Mouse (Mus musculus): ENCODE results near the gene Zfp398.

The Zfp398 gene

GRCm38 (mm10) chr6:47835482-47835983 is at the start of gene Zfp398:
Gene Zfp398 (plus strand): TSS chr6:47835661.
- DNase-seq (ENCODE audit: low spot score), result peak; percentile 96

GRCm38 (mm10) chr6:47787941-47788736 is 47.3 kb upstream of the Zfp398 start:
- DNase-seq (ENCODE audit: low spot score), result peak; percentile 73

DNA sequence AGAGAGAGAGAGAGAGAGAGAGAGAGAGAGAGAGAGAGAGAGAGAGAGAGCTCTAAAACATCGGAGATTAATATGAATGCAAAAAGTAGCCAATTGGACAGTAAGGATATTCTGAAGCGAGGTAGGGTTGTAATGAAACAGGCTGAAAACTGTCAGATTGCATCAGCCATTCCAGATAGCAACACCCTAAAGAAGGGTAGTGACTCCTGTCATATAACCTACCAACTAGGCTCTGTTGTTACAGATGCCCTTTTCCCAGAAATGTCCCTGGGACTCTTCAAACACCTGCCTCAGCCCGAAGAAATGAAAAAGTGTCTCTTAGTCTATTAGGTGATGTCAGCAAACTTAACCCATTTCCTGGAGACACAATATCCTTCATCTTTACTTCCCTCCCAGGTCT is 46.6 kb upstream of the Zfp398 start:
- no peak for DNase-seq (ENCODE audit: low spot score)

- DNase-seq (ENCODE audit: low spot score), result no peak
Observed at GRCm38 (mm10) chr6:47790745-47791144, 44.7 kb upstream of the Zfp398 start.

DNA sequence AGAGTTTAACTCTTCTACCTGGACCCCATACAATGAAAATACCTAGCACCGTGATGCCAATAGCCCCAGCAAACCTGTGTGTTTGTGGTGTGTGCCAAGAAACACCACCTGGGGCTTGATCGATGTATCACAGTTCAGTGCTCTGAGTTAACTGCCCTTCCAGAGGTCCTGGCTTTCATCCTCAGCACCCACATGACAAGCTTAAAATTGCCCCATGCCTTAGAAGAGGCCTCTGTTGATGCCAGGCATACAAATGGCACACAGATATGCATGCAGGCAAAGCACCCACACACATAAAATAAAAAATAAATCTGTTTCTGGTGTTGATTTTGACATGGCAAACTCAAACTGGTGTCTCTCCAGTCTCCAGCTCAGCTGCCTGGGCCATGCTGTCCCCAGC is 42.9 kb upstream of the Zfp398 start:
- no peak for DNase-seq (ENCODE audit: low spot score)

DNA sequence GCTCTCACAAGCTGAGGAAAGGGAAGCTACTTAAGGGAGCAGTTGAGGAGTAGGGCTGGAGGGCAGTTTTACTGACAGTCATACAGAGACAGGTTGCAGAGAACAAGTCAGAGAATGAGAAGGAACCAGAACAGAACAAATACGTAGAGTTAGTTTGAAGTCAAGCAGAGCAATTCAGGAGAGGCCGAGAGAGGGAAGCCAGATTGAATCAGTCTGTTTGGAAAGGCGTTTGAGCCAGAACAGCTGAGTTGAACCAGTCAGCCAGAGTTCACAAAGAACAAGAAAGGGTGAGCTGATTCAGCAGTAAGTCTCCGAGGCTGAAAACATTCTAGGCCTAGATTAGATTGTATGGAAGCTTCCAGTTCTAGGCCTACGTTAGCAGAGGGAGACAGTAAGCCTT is 42.2 kb upstream of the Zfp398 start:
- no peak for DNase-seq (ENCODE audit: low spot score)

- no peak for DNase-seq (ENCODE audit: low spot score)
Observed at GRCm38 (mm10) chr6:47794106-47794830, 41.2 kb upstream of the Zfp398 start.

DNA sequence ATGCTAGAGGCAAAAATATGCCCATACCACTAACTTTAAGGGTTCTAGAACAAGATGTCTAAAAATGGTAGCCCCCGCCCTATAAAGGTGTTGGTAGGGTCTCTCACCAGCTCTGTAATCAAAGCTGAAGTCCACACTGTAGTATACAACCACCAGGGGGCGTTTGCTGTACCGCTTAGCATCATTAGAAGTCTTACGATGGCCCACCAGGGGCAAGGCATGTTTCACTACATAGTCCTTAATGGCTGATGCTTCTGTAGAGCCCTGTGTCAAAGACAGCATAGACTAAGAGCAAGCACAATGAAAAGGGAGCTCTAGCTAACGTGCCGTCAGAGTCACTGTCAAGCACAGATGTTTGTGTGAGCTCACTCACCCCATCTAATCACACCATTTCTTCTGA is 36.4 kb upstream of the Zfp398 start:
- peak; percentile 77 for DNase-seq (ENCODE audit: low spot score)

DNA sequence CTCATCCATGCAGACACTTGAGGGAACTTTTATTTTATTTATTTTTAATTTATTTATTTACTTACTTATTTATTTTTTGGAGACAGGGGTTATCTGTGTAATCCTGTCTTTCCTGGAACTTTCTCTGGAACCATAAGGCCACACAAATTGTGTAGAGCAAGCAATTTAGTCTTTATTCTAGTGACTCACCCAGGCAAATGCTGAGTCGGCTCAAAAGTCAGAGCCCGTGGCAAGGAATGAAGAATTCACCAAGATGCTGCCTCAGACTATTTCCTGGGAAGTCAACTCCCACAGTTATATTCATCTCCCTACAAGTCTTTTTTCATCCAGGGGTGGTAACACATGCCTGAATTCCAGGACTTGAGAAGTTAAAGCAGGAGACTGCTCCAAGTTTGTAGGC is 29.9 kb upstream of the Zfp398 start:
- DNase-seq (ENCODE audit: low spot score), result no peak

- no peak for DNase-seq (ENCODE audit: low spot score)
Observed at GRCm38 (mm10) chr6:47807419-47807818, 28.0 kb upstream of the Zfp398 start.

DNA sequence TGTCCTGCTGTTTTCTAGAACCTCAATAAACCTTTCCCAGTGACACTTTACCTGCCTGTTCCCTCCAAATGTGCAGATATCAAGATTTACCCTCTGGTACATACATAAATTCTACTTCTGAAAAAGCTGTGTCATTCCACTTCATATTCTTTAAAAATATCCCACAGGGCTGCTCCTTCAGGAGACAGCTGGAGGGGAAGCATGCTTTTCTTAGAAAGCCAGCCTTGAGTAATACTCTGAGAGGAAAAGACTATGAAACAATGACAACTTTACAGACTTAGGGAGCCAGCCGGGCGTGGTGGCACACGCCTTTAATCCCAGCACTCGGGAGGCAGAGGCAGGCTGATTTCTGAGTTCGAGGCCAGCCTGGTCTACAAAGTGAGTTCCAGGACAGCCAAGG is 26.9 kb upstream of the Zfp398 start:
- no peak for DNase-seq (ENCODE audit: low spot score)

DNA sequence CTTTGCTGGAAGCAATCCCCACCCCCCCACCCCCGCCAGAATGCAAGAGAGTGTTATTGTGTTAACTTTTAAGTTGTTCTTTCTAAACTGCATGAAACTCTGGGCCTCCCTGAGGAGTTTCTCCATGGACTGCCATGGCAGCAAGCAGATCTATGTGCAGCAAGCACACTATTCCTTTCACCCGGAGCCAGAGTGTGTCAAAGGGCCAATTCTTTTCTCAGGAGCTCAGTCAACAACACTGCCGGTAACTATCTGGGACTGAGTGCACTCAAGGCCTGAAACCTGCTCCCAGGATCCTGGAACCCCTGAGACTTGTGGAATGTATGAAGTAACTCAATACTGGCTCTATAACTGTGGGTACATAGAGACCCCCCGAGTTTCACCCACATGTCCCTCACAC is 26.4 kb upstream of the Zfp398 start:
- DNase-seq (ENCODE audit: low spot score), result no peak

DNA sequence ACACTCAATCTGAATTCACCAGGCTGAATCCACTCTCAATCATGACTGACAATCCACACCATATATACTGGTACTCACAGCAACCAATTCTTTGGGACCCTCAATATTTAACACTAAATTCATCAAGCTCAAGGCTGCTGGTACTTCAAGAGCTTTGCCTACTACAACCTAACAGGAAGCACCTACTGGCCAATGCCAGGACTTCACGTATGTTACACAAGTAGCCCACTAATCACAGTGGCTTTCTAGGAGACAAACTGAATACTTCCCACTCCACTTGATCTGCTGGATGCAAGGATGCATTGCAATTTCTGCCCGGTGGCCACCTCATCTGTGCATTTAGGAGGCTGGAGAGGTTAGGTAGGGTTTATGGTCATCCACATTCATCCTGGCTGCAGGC is 25.3 kb upstream of the Zfp398 start:
- DNase-seq (ENCODE audit: low spot score), result no peak

DNA sequence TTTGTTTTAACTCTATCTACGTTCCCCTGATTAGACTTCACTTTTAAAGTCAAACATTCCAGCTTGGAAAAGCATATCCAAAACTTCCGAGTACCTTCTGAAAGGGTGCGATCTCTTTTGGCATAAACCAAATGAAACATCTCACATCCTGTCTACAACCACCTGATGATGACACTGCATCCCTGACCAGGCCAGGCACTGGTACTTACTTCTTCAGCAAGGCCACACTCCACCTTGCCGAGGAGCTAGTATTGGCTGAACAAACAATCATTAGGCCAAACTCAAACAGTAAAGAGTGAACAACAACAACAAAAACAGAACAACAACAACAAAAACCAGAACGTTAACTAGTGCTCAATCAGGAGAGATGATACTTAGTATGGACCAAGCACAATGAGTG is 24.1 kb upstream of the Zfp398 start:
- no peak for DNase-seq (ENCODE audit: low spot score)

DNA sequence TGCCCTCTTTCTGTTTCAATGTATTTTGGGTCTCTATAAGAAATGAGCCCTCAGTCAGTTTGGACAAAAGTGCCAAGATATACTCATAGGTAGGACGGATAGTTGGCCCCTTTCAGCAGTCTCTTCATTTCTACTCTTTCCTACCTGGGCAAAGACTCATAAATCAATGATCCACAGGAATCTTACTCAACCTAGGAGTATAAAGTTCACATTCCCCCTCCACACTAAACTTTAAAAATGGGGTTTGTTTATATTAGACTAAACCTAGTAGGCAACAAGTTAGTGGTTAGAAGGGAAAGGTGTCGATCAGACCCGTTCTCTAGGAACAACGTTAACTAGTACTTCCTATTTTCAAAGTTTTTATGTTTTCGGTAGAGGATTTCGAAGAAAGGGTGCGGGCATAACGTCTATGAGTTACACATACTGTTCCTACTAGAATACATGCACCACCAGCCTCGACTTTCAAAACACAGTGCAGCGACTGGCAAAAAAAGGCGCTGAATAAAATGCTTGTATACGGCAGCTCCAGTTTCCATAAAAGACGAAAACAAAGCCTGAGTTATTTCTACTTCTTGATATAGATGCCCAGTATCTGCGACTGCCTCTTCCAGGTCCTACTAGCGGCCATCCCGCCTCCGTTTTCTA is 23.1 kb upstream of the Zfp398 start:
- DNase-seq (ENCODE audit: low spot score), result no peak

GRCm38 (mm10) chr6:47813257-47813878 is 22.1 kb upstream of the Zfp398 start, which contains the start of gene Pdia4:
Gene Pdia4 (minus strand): TSS chr6:47813430.
- peak; percentile 99 for DNase-seq (ENCODE audit: low spot score)

- no peak for DNase-seq (ENCODE audit: low spot score)
Observed at GRCm38 (mm10) chr6:47816151-47816550, 19.3 kb upstream of the Zfp398 start.

DNA sequence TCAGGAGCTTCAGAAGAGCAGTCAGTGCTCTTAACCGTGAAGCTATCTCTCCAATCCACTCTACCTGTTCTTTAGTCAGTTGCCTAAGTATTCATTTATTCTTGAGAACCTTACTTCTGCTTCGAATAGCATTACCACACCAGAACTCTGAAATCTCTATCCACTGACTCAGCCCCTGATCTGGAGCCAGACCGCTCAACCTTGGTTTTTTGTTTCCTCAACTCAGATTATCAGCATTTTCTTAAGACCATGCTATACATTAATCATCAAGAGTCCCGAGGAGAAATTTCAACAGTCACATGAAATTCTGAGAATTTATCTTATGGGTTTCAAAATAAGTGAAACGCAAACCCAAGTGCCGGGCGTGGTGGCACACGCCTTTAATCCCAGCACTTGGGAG is 16.7 kb upstream of the Zfp398 start:
- DNase-seq (ENCODE audit: low spot score), result no peak

GRCm38 (mm10) chr6:47819626-47820325 is 15.7 kb upstream of the Zfp398 start:
- no peak for DNase-seq (ENCODE audit: low spot score)

GRCm38 (mm10) chr6:47821236-47821635 is 14.2 kb upstream of the Zfp398 start:
- DNase-seq (ENCODE audit: low spot score), result no peak

GRCm38 (mm10) chr6:47821776-47822175 is 13.7 kb upstream of the Zfp398 start:
- no peak for DNase-seq (ENCODE audit: low spot score)

- no peak for DNase-seq (ENCODE audit: low spot score)
Observed at GRCm38 (mm10) chr6:47824241-47824640, 11.2 kb upstream of the Zfp398 start.

Data from T-cell, adult 2 months (primary cell).